Mouse (Mus musculus) heart, postnatal 10 days (tissue): ENCODE data around the gene Uhrf1bp1l. TPM values are rescaled to one million over a fixed set of nuclear protein-coding genes. Genes with fewer than 3 reads are reported as not detected.

Experiments used
- DNase-seq, 2 experiments: peaks; one replicate each; pipeline ENCODE4 v3.0.0; 2021
- intact Hi-C: fragments of 180-260 bp; cut with DNase I; formaldehyde crosslinking; loops from one replicate; pipeline ENCODE4 v1.15.1; 2025
- total RNA-seq, 2 experiments: library from RNA; stranded (reverse); gene quantifications; 2 replicates each; pipeline ENCODE4 v1.2.3; 2021

Uhrf1bp1l gene
- total RNA-seq, 2 experiments from 2014 or later = 23.1 to 36.8 TPM

- no peak for DNase-seq
- intact Hi-C loops = no loop called here
Measured at GRCm38 (mm10) chr10:89744341-89744740, 450 bp upstream of the Uhrf1bp1l start.

DNA sequence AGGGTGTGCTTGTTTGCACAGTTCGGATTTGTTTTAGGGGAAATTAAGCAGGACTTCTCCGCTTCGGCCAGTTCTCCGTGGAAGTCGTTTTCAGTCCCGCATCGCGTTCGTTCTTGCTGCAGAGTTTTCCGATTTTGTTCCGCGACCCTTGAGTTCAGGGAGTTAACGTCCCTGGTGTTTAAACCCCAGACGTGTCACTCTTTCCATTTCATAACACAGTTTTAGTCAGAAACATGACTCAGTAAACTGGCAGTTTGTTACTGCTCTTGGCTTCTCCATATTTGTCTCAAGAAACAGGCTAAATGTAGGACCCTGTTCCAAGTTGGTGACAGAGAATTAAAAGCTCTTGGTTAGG, 852 bp downstream of the Uhrf1bp1l start:
- intact Hi-C loops = loop anchor here (5.0 kb wide), 1 partner anchor 77 kb away; no protein-coding TSS in a partner anchor
- DNase-seq = no peak

GRCm38 (mm10) chr10:89746581-89746980, 1.8 kb downstream of the Uhrf1bp1l start:
- intact Hi-C loops = loop anchor here (5.0 kb wide), 1 partner anchor 76 kb away; no protein-coding TSS in a partner anchor

DNA sequence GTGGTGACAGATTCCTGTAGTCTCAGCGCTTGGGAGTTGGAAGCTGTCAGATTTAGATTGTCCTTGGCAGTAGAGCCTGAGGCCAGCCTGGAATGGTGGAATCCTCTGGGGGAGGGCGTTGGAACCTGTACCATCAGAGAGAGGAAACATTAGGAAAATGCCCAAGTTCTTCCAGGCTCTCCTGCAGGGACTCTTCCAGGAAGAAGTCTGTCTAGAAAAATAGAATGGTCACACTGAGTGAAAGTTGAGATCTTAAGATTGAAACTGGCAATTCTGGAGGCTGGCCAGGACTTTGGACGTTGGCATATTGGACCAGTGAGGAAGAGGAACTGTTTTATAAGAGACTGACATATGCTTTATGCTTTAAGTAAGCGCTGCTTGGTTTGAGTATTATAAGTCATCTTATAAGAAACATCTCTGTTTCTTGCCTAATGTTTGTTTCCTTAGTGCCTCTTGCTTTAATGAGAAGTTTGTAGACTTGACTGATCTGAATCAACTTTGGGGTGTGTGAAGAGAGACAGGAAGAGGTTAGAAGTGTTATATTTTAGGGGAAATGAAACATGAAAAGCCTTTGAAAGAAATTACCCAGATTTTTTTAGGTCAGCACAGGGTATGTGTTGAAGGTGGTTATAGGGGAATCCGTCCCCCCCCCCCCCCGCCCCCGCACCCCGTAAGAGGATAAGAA, 2.6 kb downstream of the Uhrf1bp1l start:
- intact Hi-C loops = loop anchor here (5.0 kb wide), 1 partner anchor 75 kb away; no protein-coding TSS in a partner anchor

More at GRCm38 (mm10) chr10:89746581-89746980, 1.8 kb downstream of the Uhrf1bp1l start:
- no peak for DNase-seq

GRCm38 (mm10) chr10:89747911-89748310, 3.1 kb downstream of the Uhrf1bp1l start:
- no peak for DNase-seq
- intact Hi-C loops = loop anchor here (5.0 kb wide), 1 partner anchor 74 kb away; no protein-coding TSS in a partner anchor

More for the DNA sequence above, 2.6 kb downstream of the Uhrf1bp1l start:
- DNase-seq = no peak

DNA sequence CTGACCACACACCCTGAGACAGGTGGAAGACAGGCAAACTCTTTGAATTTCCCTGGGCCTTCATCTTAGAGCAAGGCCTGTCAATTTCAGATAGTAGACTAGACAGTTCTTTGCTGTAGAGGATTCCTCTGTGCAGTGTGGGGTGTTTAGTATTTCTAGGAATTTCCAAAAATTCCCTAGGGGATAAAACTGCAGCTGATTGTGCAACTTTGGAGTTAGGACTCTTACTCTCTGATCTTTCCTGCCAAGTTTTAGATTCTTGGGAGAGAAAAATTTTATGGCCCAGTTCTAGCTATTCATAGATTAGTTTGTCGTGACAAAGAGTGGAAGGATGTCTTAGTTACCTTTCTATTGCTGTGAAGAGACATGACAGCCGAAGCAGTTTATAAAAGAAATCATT, 3.8 kb downstream of the Uhrf1bp1l start:
- DNase-seq = no peak
- intact Hi-C loops = loop anchor here (5.0 kb wide), 1 partner anchor 74 kb away; no protein-coding TSS in a partner anchor

DNA sequence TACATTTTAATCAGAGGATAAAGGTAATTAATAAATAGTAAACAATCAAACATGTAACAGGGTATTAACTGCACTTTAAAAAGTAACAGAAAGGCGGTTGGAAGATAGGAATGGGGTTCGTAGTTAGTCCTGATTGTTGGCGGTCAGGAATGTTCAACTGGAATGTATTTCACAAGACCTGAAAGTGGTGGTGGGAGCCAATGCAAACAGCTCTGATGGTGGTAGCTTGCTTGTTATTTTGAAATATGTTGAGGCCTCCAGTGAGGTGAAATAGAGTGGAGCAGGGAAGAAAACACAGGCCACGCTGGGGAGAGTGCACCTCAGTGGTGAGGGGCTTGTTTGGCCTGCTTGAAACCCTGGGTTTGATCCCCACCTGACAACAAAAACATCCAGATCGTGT, 6.3 kb downstream of the Uhrf1bp1l start:
- intact Hi-C loops = no loop called here
- DNase-seq = no peak

GRCm38 (mm10) chr10:89755231-89755630, 10.4 kb downstream of the Uhrf1bp1l start:
- intact Hi-C loops = no loop called here

DNA sequence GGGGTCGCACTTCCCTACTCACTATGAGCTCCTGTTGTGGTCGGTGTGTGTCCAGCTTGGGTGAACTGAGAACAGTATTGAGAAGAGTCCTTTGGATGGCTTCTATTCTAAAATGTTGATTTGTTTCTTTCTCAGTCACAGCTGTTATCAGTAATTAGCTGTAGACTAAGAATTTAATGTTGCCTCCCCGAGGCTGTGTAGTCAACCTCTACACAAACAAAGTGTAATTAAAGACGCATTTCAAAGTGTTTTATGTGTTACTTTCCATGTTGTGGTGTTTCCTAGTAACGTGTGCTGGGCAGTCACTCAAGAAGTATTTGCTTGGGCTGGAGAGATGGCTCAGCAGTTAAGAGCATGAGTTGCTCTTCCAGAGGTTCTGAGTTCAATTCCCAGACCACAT, 16.0 kb downstream of the Uhrf1bp1l start:
- DNase-seq = no peak
- intact Hi-C loops = no loop called here

More at GRCm38 (mm10) chr10:89755231-89755630, 10.4 kb downstream of the Uhrf1bp1l start:
- no peak for DNase-seq

DNA sequence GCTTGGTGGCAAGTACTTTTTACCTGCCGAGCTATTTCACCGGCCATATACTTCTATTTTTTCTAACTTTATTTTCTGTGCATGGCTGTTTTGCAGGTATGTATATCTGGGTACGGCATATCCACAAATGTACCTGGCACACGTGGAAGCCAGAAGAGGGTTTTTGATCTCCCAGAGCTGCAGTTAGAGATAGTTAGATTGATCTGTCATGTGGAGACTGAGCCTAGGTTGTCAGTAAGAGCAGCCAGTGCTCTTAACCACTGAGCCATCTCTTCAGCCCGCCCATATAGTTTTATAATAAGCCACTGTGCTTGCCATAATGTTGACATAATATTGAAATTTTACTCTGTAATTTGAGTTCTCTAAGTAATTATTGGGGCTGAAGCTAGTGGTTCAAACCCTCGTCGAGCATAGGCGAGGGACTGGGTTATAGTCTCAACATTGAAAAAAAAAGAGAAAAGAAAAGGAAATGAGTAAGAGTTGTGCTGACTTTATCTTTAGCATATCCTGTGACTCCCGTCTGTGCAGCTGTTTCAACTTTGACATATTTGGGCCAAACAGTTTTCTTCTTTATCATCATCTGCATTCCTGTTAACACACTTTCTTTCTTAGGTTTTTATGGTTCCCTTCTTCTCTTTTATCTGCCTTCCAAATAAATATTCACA, 19.8 kb downstream of the Uhrf1bp1l start:
- intact Hi-C loops = no loop called here

DNA sequence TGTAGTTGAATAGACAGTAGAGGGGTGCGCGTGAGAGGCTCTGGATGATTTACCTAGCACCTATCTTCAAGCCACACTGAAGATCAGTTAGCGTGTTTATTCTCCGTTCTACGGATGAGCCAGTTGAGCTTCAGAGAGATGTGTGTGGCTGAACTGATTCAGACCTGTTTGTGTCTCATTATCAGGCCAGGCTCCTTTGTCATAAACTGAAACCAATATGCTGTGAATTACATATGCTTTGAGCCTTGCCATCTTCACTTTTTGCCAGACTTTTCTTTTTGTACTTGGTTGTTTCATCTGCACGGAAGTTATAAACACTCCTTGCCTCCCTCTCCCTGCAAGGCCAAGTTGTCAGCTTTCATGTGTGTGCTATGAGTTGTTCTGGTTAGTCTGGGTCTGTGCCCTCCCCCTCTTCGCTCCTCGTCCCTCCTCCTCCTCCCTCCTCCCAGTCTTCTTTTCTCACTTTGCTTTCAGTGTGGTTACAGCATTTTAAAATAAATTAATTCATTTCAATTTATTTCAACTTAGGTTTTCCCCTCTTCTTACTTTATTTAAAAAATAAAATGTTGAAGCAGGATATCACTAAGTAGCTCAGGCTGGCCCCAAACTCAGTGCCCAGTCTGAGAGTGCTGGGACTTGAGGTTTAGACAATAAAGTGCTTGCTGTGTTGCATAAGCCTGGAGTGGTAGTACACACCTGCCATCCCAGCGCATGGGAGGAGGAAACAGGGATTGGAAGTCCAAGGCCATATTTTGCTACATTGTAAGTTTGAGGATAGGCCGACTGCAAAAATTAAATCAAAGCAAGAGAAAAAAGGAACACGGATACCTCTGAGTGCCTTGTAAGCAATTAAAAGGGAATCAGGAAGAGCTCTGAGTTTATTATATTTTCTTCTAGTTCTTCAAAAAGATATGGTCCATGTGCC, 21.3 kb downstream of the Uhrf1bp1l start:
- DNase-seq = no peak
- intact Hi-C loops = no loop called here

More for the DNA sequence above, 19.8 kb downstream of the Uhrf1bp1l start:
- no peak for DNase-seq

DNA sequence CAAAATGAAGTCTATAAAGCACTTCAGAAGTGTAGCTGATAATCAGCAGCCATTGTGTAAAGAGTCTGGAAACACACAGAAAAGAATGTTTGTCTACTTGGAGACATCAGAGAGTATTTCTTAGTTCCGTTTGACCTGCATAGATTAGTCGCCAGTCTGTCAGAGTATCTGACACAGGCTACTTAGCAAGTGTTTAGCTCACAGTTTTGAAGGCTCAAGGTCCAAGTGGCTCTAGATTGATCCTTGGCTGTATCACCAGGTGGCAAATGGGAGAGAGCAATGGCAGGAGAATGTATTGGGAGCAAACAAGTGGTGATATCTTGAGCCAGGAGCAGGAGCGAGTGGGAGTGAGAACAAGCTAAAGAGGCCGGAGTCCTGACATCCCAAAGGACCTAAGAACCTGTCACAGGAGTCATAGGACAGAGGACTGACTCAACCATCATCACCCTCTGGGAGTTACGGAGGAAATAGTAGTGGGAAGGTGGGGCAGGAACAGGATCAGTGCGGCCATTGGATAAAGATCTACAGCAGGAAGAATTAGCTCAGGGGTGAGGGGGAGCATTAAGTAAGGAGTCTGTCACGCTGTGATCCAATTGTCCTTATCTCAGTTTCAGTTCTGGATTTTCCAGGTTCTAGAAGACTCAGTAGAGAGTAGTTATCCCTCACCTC, 23.7 kb downstream of the Uhrf1bp1l start:
- no peak for DNase-seq
- intact Hi-C loops = no loop called here

DNA sequence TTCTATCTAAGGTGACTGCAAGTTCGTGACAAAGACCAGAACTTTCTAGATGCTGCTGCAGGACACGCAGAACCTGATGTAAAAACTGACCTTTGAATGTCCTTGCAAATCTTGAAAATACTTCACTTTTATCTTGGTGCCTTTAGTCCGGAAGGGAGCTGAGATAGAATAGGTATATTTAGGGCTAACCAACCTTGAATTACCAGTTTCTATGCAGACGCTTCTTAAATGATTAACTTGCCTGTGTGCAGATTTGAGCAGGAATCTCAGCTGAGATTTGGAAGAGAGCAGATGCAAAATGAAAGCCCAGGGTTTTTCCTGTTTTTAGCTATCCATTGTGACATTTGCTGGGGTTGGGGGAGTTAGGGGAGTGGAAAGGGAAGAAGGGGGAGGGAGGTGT, 24.3 kb downstream of the Uhrf1bp1l start:
- intact Hi-C loops = no loop called here
- DNase-seq = no peak

DNA sequence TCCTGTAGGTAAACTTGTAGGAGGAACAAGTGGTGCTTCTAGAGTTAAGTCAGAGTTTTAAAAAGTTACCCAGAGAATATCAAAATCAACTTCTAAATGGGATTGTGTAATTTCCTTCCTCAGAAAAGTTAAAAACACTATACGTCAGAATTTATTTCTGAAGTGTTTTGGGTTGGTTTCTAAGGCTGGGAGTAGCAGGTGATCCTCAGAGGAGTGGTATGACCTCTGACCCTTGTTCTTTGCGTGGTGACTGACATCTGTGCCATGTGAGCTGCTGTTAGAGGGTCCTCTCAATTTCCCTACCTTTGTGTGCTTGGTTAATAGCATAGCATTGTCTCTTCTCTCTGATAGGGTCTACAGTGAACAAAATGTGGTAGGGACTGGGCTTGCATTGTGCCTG, 27.1 kb downstream of the Uhrf1bp1l start:
- no peak for DNase-seq
- intact Hi-C loops = no loop called here

- intact Hi-C loops = no loop called here
- DNase-seq = no peak
Measured at GRCm38 (mm10) chr10:89776029-89776428, 31.2 kb downstream of the Uhrf1bp1l start.

- no peak for DNase-seq
- intact Hi-C loops = no loop called here
Measured at GRCm38 (mm10) chr10:89791870-89792269, 47.1 kb downstream of the Uhrf1bp1l start.

DNA sequence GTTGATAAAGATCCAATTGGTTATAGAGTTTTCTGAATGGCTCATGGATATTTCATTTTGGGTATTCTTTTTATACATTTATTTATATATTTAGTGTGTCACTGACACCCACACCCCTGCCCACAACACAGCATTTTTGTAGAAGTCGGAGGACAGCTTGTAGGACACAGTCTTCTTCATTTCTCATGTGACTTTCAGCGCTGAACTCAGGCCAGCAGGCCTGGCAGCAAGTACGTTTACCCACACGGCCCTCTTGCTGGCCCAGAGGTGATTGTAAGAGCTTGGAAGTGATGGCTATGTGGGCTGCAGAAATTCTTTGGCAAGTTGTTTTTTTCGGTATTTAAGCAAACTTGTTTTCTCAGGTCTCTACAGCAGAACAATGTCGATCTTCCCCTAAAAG, 49.3 kb downstream of the Uhrf1bp1l start:
- DNase-seq = peak; percentile 52 to 58
- intact Hi-C loops = no loop called here

DNA sequence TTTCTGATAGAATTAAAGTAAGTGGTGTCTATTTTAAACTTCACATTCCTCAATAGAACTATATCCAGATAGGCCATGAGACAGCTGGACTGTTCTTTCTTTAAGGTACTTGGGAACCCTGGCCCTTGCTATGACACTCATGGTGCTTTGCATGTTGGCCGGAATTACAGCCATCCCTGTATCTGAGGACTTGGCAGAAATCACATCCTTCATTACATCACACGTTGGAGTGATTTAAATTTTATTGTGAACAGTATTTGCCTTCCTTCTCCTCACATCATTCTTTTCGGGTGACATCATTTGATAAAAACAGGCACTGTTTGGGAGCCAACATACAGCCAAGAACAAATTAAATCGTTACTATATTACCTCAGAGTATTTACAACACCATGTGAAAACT, 74.4 kb downstream of the Uhrf1bp1l start:
- intact Hi-C loops = no loop called here
- peak; percentile 14 to 19 for DNase-seq

DNA sequence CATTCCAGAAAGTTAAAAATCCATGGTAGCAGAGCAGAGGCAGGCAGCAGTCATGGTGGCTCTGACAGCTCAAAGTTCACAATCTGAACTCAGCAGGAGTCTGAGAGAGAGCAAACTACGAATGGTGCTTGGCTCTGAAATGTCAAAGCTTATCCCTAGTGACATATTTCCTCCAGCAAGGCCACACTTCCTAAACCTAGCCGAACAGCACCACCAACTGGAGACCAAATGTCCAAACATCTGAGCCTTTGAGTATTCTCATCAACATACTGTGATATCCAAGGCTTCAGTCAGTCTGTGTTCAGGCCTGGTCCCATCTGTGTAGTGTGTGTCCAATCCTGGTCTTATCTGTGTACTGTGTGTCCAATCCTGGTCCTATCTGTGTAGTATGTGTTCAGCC, 79.1 kb downstream of the Uhrf1bp1l start:
- intact Hi-C loops = loop anchor here (5.0 to 10.0 kb wide), 4 partner anchors 77 to 499 kb away; no protein-coding TSS in a partner anchor
- DNase-seq = peak; percentile 53 to 65

DNA sequence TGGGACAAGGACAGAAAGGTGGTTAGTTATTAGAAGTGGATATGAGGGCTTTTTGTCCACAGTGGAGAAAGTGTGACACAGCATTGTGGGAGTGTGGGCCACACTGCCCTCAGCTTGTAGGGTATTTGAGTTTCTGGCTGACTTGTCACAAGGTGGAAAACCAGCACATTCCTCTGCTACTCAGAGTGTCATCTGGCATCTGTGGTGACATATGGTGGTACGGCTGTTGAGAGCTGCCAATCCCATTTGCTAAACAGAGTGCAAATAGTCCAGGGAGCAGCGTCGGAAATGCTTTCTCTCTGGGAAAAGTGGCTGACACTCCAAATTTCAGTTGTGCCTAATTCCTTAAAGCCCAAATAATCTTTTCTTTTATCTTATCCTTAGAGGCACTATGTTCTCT, 82.1 kb downstream of the Uhrf1bp1l start:
- intact Hi-C loops = loop anchor here (10.0 kb wide), 1 partner anchor 502 kb away; no protein-coding TSS in a partner anchor

More for the DNA sequence above, 82.1 kb downstream of the Uhrf1bp1l start:
- DNase-seq = no peak
